Mouse (Mus musculus) liver, embryonic 13.5 days (tissue): ENCODE measurements around the gene Abtb1. TPM values are rescaled to one million over a fixed set of nuclear protein-coding genes. Genes with fewer than 3 reads are reported as not detected.
A peak's percentile ranks its signal among the peaks of the same experiment; 100 is the strongest.

ENCODE experiments used
- ATAC-seq: fragments of 200-750 bp; cut with Nextera tagmentation; 2 replicates; pipeline ENCODE4 v1.8.0; 2017; ENCODE audit warnings: low read depth, mild to moderate bottlenecking, moderate number of reproducible peaks, moderate library complexity
- DNase-seq: peaks from one replicate; pipeline ENCODE4 v3.0.0; 2022
- H3K27ac ChIP-seq: fragments of 300-500 bp; sonication (generic); 2 replicates; pipeline ENCODE4 v1.5.1; 2015; ENCODE audit warnings: moderate library complexity, mild to moderate bottlenecking, inconsistent platforms
- H3K27me3 ChIP-seq: fragments of 300-500 bp; sonication (generic); 2 replicates; pipeline ENCODE4 v1.6.1; 2015; ENCODE audit warnings: mild to moderate bottlenecking, inconsistent platforms
- H3K36me3 ChIP-seq: fragments of 300-500 bp; sonication (generic); 2 replicates; pipeline ENCODE4 v1.6.1; 2015; ENCODE audit warnings: mild to moderate bottlenecking, inconsistent platforms
- H3K4me1 ChIP-seq: fragments of 300-500 bp; sonication (generic); replicated peaks from 2 replicates; pipeline ENCODE4 v1.6.1; 2015; ENCODE audit warnings: inconsistent platforms
- H3K4me2 ChIP-seq: fragments of 300-500 bp; sonication (generic); 2 replicates; pipeline ENCODE4 v1.6.1; 2015; ENCODE audit warnings: inconsistent platforms, mild to moderate bottlenecking, moderate library complexity
- H3K4me3 ChIP-seq: fragments of 300-500 bp; sonication (generic); replicated peaks from 2 replicates; pipeline ENCODE4 v1.5.1; 2015; ENCODE audit warnings: mild to moderate bottlenecking, inconsistent platforms
- H3K9ac ChIP-seq: fragments of 300-500 bp; sonication (generic); 2 replicates; pipeline ENCODE4 v1.6.1; 2015; ENCODE audit warnings: mild to moderate bottlenecking, inconsistent platforms
- H3K9me3 ChIP-seq: fragments of 300-500 bp; sonication (generic); replicated peaks from 2 replicates; pipeline ENCODE4 v1.6.1; 2016; ENCODE audit warnings: inconsistent platforms
- WGBS: fragments of 180-500 bp; shearing (Covaris S2); methylation state at CpG from one replicate; pipeline ENCODE4 v1.1.7; 2015; ENCODE audit not compliant: insufficient replicate concordance; 5-methylcytosine and 5-hydroxymethylcytosine counted together
- polyA plus RNA-seq: library from polyadenylated mRNA; unstranded; fragments of >200 nt; fragmentation: Nextera tagmentation; extraction: Ambion mirVana; gene quantifications from 2 replicates; pipeline ENCODE4 v1.2.1, GENCODE M21; 2015

Gene Abtb1
- polyA plus RNA-seq, result 45.5 and 46.5 TPM in 2 replicates

DNA sequence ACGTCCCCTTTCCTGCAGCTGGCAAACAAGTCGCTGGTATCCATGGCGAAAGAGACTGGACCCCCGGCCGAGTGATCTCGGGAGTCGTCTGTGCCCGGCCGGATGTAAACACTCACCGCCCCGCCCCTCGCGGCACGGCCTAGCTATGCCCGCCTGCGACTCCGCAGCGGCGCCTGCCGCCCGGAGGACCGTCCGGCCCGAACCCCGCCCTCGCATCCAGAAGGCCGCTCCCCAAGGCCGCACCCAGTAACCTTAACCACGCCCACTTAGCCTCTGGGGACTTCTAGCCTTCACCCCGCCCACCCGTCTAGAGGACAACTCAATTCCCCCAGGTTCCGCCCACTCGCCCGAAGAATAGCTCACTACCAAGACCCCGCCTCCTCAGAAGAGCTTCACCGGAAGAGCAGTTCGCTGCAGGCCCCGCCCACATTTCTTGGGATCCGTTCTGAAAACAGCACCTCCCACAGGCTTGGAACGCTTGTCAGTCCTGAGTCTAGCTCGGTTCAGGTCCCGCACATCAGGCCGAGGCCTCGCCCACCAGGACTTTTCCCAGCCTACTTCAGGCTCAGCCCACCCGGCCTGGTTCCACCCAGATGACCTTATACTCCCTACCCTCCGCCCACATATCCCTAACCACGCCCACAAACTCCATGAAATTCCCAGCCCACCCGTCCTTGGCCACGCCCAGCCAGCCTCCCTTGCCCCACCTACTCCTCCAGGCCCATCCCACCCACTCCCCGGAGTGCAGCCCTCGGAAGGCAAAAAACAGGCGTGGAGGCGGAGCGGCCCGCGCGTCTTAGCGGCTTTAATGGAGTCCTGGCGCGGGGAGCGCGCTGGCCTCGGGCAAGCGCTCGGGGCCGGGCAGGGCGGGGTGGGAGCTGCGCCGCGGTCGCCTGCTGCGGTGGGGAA, at the start of gene Abtb1:
TSS of gene Abtb1 (minus strand) at position 204 of the 909 bp plus-strand sequence.
- Histone ChIP-seq H3K36me3 (peaks cover 35% of the 10 kb centered on the region), H3K9me3 (no peaks in the 10 kb centered on the region), H3K4me2 (peak within 1 kb of the TSS; percentile 100), H3K4me3 (peak within 1 kb of the TSS; percentile 93), H3K27me3 (peaks cover 6% of the 10 kb centered on the region; the same call in 1 of the 2 replicates), H3K9ac (peak within 1 kb of the TSS; percentile 96), H3K4me1 (peaks cover 43% of the 10 kb centered on the region), H3K27ac (peak within 1 kb of the TSS; percentile 94)
- under 1% methylated on average over 72 of the region's 72 CpGs for WGBS
- peak; percentile 91 for ATAC-seq
- DNase-seq, result peak; percentile 100

DNA sequence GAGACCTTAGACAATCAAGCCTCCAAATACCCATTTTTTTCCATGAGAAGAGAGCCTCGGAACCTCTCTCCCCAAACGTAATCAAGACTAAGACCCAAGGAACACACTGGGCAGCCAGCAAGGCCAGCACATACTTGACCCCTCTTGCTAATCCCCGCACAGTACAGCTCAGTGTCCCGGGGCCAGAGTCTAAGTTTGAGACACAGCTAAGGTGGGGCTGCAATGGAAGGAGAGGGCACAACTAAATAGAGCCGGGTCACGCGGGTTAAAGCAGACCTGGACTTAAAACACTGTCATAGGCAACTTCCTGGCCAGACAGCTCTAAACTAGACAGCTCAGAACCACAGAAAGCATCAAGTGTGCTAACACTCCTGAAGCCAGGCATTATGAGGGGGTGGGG, 49.0 kb upstream of the Abtb1 start:
- Histone ChIP-seq H3K4me1 (peaks cover 64% of the 10 kb centered on the region), H3K4me3 (no peak overlapping the region), H3K27me3 (no peaks in the 10 kb centered on the region), H3K9me3 (no peaks in the 10 kb centered on the region), H3K9ac (no peak overlapping the region), H3K4me2 (no peak overlapping the region), H3K36me3 (peaks cover 100% of the 10 kb centered on the region), H3K27ac (no peak overlapping the region)
- no peak for DNase-seq
- WGBS, result 89% methylated on average over 7 of the region's 7 CpGs
- no peak for ATAC-seq

DNA sequence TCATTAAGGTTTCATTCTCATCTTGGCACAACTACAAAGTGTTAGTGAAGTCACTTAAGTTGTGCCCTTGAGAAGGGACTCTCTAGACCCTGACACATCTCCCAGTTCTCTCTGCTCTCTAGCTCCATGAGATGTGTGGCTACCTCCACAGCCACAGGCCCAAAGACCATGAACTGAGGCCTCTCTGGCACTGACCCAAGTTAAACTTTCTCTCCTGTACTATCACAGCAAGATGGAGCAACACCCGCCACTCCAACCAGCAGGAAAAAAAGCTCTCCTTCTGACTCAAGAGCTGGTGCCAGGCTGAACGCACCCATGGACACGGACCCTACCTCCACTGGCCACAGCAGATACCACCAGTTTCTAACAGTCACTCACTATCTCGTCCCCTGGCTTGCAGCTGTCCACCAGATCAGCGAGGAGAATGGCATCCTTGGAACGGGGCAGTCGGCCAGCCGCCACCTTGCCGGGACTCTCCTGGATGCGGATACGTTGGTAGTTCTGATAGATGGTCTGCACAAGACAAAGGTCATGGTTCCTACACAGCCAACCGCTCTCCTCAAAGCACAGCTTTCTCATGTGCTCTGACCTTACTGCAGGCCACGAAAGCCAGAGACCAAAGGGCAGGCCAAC, 47.7 kb upstream of the Abtb1 start:
- Histone ChIP-seq H3K4me3 (no peak overlapping the region), H3K36me3 (peaks cover 100% of the 10 kb centered on the region), H3K9ac (no peak overlapping the region), H3K27ac (peak overlapping the region; percentile 43), H3K9me3 (no peaks in the 10 kb centered on the region), H3K4me1 (peaks cover 52% of the 10 kb centered on the region), H3K27me3 (no peaks in the 10 kb centered on the region), H3K4me2 (no peak overlapping the region)
- ATAC-seq, result no peak
- DNase-seq, result no peak
- 87% methylated on average over 13 of the region's 13 CpGs for WGBS

DNA sequence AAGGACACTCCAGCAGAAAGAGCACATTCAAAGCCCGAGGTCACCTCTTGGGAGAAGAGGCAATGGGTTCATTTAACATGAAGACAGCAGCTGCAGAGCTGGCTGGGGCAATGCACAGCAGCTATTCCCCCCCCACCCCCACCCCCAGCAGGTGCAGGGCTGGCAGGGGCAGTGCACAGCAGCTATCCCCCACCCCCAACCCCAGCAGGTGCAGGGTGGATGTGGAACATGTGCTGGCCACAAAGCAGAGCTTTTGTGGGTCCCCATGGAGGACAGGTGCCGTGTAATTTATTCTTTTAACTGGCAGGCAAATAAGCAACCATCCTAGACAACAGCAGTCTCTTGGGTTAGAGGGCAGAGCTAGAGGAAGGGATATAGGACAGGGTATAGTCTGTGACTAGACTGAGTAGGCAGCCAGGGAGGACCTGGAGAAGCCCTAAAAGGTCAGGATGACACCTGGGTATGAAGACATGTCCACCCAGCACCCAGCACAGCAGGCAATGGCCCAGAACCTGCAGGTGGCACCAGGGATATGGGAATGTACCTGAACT, 44.7 kb upstream of the Abtb1 start:
- peaks cover 100% of the 10 kb centered on the region for H3K36me3 ChIP-seq
- peaks cover 32% of the 10 kb centered on the region for H3K4me1 ChIP-seq
- no peak for ATAC-seq
- H3K4me3 ChIP-seq, result no peak overlapping the region
- no peaks in the 10 kb centered on the region for H3K27me3 ChIP-seq
- no peak overlapping the region; the same call in 1 of the 2 replicates for H3K27ac ChIP-seq
- no peak overlapping the region for H3K9ac ChIP-seq
- DNase-seq, result no peak
- 87% methylated on average over 2 of the region's 2 CpGs for WGBS
- H3K9me3 ChIP-seq, result no peaks in the 10 kb centered on the region
- H3K4me2 ChIP-seq, result no peak overlapping the region

DNA sequence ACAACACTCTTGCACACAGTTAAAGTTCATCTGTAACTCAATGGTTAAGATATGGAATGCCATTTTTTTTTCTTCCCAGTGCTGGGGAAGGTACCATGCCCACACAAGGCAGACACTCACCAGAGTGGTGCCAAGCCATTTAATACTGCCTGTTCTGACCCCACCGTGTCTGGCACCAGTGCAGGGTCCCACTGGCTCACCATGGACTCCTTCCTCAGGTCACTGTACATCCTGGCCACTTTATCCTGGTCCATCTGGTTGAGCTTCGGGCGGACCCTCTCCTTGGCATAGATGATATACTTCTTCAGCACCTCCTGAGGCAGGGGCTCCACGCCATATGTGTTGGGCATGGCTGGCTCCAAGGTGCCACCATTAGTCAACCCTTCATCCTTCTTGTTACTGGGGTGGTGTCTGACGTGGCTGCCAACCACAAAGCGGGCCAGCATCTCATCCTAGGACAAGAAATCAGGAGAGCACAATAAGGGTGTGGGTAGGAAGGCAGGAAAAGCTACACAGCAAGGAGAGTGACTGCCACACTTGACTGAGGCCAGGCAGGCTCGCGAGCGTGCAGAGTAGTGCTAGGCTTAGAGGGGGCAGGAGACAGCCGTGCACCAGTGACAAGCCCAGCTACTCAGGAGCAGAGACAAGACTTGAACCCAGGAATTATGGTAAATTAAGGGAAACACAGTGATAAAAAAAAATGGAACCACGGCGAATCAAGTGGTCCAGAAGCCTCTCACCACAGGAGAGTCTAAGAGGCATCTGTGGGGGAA, 44.0 kb upstream of the Abtb1 start:
- ATAC-seq, result no peak
- H3K27ac ChIP-seq, result no peak overlapping the region
- no peak for DNase-seq
- peaks cover 25% of the 10 kb centered on the region for H3K4me1 ChIP-seq
- 89% methylated on average over 12 of the region's 12 CpGs for WGBS
- H3K9me3 ChIP-seq, result no peaks in the 10 kb centered on the region
- H3K9ac ChIP-seq, result no peak overlapping the region
- peaks cover 100% of the 10 kb centered on the region for H3K36me3 ChIP-seq
- H3K27me3 ChIP-seq, result no peaks in the 10 kb centered on the region
- H3K4me3 ChIP-seq, result no peak overlapping the region
- H3K4me2 ChIP-seq, result no peak overlapping the region

DNA sequence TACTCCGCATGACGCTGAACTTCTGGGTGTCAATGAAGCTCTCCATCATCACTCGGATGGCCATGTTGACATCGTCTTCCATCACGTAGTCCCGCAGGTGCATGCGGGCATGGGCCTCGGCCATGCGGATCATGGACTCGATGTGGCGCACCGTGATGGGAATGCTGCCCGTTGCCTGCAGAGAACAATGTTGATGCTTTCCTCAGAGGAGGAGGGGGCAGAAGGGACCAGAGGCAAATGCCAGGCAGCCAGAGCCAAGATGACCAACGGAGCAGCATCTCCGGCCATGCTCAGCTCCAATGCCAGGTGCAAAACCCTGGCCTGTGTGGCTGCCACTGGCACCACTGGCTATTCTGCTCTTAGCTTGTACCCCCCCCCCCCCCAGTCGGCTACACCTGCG, 42.9 kb upstream of the Abtb1 start:
- ATAC-seq (no peak), DNase-seq (no peak)
- H3K9me3 ChIP-seq, result no peaks in the 10 kb centered on the region
- H3K4me3 ChIP-seq, result no peak overlapping the region
- peaks cover 93% of the 10 kb centered on the region for H3K36me3 ChIP-seq
- H3K9ac ChIP-seq, result no peak overlapping the region
- H3K27me3 ChIP-seq, result no peaks in the 10 kb centered on the region
- no peak overlapping the region for H3K27ac ChIP-seq
- no peak overlapping the region for H3K4me2 ChIP-seq
- 94% methylated on average over 17 of the region's 17 CpGs for WGBS
- H3K4me1 ChIP-seq, result peaks cover 17% of the 10 kb centered on the region

DNA sequence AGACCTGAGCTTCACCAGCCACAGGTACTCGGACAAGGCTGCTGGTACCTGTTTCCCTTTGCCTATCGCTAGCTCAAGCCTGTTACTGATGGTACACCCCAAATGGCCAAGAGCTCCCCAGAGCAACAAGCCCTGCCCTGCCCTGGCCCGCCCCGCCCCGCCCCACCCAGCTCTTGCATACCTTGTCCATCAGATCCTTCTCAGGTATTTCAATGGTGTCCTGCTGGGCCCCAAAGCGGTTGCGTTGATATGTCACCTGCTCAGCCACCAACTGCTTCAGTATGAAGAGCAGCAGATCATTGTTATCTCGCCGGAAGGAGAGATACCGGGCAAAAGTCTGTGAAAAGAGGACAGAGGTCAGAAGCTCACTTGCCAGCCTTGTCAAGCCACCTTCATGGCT, 42.4 kb upstream of the Abtb1 start:
- H3K4me1 ChIP-seq, result peaks cover 12% of the 10 kb centered on the region; the same call in 1 of the 2 replicates
- no peak overlapping the region for H3K9ac ChIP-seq
- H3K9me3 ChIP-seq, result no peaks in the 10 kb centered on the region
- H3K27ac ChIP-seq, result no peak overlapping the region
- ATAC-seq, result no peak
- no peak for DNase-seq
- 89% methylated on average over 10 of the region's 10 CpGs for WGBS
- H3K27me3 ChIP-seq, result no peaks in the 10 kb centered on the region
- no peak overlapping the region for H3K4me3 ChIP-seq
- H3K4me2 ChIP-seq, result no peak overlapping the region
- H3K36me3 ChIP-seq, result peaks cover 88% of the 10 kb centered on the region

DNA sequence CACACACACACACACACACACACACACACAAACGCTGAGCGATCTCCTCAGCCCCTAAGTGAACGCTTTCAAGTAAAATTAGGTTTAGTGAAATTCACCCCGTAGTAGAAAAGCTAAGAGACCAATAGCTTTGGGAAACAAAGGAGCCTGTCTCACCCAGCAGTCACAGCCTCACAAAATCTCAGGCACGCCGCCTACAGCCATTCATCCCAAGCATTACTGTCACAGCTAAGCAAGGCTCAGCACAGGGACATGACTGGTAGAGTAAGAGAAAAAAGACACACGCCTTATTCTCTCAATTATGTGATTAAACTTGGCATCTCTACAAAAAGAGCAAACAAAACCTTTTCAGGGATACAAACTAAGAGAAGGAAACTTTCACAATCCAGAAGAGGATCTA, 39.5 kb upstream of the Abtb1 start:
- DNase-seq (no peak), ATAC-seq (no peak)
- no peak overlapping the region for H3K4me2 ChIP-seq
- H3K27me3 ChIP-seq, result peaks cover 11% of the 10 kb centered on the region
- no peak overlapping the region for H3K27ac ChIP-seq
- no peak overlapping the region for H3K4me3 ChIP-seq
- H3K36me3 ChIP-seq, result peaks cover 59% of the 10 kb centered on the region
- WGBS, result 91% methylated on average over 7 of the region's 7 CpGs
- H3K9me3 ChIP-seq, result no peaks in the 10 kb centered on the region
- peaks cover 5% of the 10 kb centered on the region; the same call in 1 of the 2 replicates for H3K4me1 ChIP-seq
- no peak overlapping the region for H3K9ac ChIP-seq

DNA sequence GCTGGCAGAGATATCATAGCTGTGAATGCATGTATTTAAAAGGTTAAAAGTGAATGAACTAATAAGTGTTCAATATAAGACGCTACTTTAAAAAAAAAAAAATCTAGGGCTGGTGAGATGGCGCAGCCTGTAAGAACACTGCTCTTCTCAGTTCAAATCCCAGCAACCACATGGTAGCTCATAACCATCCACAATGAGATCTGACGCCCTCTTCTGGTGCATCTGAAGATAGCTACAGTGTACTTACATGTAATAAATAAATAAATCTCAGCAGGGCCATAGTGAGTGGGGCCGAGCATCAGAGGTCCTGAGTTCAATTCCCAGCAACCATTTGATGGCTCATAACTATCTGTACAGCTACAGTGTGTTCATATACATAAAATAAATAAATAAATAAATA, 37.7 kb upstream of the Abtb1 start:
- Histone ChIP-seq H3K4me1 (peaks cover 8% of the 10 kb centered on the region), H3K4me3 (no peak overlapping the region), H3K4me2 (no peak overlapping the region), H3K36me3 (peaks cover 41% of the 10 kb centered on the region), H3K27ac (no peak overlapping the region), H3K9me3 (no peaks in the 10 kb centered on the region; the same call in 1 of the 2 replicates), H3K9ac (no peak overlapping the region), H3K27me3 (peaks cover 30% of the 10 kb centered on the region)
- 58% methylated on average over 4 of the region's 4 CpGs for WGBS
- DNase-seq (no peak), ATAC-seq (no peak)

DNA sequence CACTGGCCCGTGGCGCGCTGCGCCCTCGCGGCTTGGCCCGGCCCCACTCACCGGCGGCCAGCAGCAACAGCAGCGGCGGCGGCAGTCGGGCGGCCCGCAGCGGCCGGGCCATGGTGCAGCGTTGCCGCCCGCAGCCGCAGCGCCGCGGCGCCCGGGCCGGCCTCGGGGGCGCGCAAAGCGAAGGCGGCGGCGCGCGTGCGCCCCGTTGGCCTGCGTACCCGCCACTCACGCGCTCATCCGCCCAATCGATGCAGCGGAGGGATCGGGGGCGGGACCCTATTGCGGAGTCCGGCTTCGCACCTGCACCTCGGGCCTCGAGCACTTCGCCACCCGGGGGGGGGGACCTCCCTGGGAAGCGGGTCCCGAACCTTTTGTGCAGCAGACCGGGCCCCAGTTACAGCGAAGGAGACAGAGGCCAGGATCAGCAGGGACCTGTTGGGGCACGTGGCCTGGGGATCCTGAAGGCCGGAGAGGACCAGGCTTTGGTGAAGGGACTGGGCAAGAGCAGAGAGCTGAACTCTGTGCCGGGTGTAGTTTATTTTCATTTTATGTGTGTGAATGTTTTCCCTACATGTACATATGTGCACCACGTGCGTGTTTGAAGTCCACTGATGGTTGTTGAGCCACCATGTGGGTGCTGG, 33.2 kb upstream of the Abtb1 start, which contains the start of gene Podxl2:
TSS of gene Podxl2 (minus strand) at position 177 of the 641 bp plus-strand sequence.
- Histone ChIP-seq H3K9ac (0 out of 2 replicates have a peak within 1 kb of the TSS, but pooled peaks have one; percentile 43), H3K27ac (no peak within 1 kb of the TSS), H3K4me3 (peak within 1 kb of the TSS; percentile 60), H3K4me1 (peaks cover 13% of the 10 kb centered on the region), H3K4me2 (peak within 1 kb of the TSS; percentile 80), H3K36me3 (no peaks in the 10 kb centered on the region), H3K9me3 (no peaks in the 10 kb centered on the region; the same call in 1 of the 2 replicates), H3K27me3 (peaks cover 74% of the 10 kb centered on the region)
- 7% methylated on average over 63 of the region's 63 CpGs for WGBS
- peak; percentile 25; the same call in 1 of the 2 replicates for ATAC-seq
- DNase-seq, result no peak
